In genomic region chr1:87686351-87686750, GRCm38 (mm10) we compare ENCODE assay signal across 19 mouse cellular contexts.
DNase-seq lines count a peak whose midpoint lies in the region; ATAC-seq and TF ChIP-seq lines count a peak whose summit lies in the region.
"Had no signal": no experiment of that assay in that cellular context is flagged by ENCODE, and none has a peak within 500 bp of the region (broad histone marks: within the 10 kb centered on the region; RNA-seq: fewer than 3 reads in every experiment).

No protein-coding gene starts in this region.

- DNase-seq in embryo, embryonic 10.5 days (ENCODE audit: low spot score): peak; percentile 4
- no peak for DNase-seq in embryo, embryonic 9.5 days (ENCODE audit: extremely low spot score)
- DNase-seq in kidney, postnatal 0 days (ENCODE audit: low spot score): peak; percentile 28
- DNase-seq in kidney, adult 9 months: no peak
- no peak for DNase-seq in stomach, postnatal 0 days (ENCODE audit: low spot score)
- no peak for DNase-seq in Muller cell, postnatal 12 days (ENCODE audit: inconsistent ontology term)
- DNase-seq: B cell, adult 2 months; cerebellum, adult 11 months; kidney, postnatal 10 days; liver; lung, adult 18-20 months; thymus, postnatal 25 days had no signal

- TF ChIP-seq EP300 in stomach, postnatal 0 days (optimal IDR thresholded peaks at IDR 0.05): no peak

- H3K27me3 ChIP-seq in kidney, postnatal 0 days (ENCODE audit: insufficient read depth, low read length): no peaks in the 10 kb centered on the region
- no peaks in the 10 kb centered on the region for H3K27me3 ChIP-seq in stomach, embryonic 14.5 days (ENCODE audit: control insufficient read depth, insufficient read depth, low read length)
- no peaks in the 10 kb centered on the region for H3K27me3 ChIP-seq in stomach, postnatal 0 days (ENCODE audit: control insufficient read depth, insufficient read depth, low read length)
- H3K27me3 ChIP-seq in intestine, embryonic 16.5 days (replicated peaks; ENCODE audit: control insufficient read depth, insufficient read depth, low read length): no peaks in the 10 kb centered on the region
- H3K27me3 ChIP-seq: megakaryocyte, embryonic 14.5 days; neural tube, embryonic 12.5 days had no signal

- TF ChIP-seq CTCF in kidney, postnatal 0 days (IDR thresholded peaks at IDR 0.05; ENCODE audit: low read depth): no peak
- no peak for TF ChIP-seq CTCF in stomach, postnatal 0 days (IDR thresholded peaks at IDR 0.05; ENCODE audit: low read depth)

- no peaks in the 10 kb centered on the region for H3K4me1 ChIP-seq in kidney, postnatal 0 days (replicated peaks; ENCODE audit: insufficient read depth, low read length)
- H3K4me1 ChIP-seq in stomach, embryonic 14.5 days (ENCODE audit: control insufficient read depth, insufficient read depth, low read length): no peaks in the 10 kb centered on the region
- H3K4me1 ChIP-seq in stomach, postnatal 0 days (replicated peaks; ENCODE audit: control insufficient read depth, insufficient read depth): no peaks in the 10 kb centered on the region
- H3K4me1 ChIP-seq in intestine, embryonic 16.5 days (ENCODE audit: control insufficient read depth, insufficient read depth, low read length): no peaks in the 10 kb centered on the region
- H3K4me1 ChIP-seq: neural tube, embryonic 12.5 days had no signal

- no peak for ATAC-seq in kidney, postnatal 0 days (replicated peaks; ENCODE audit: low FRiP score, low read depth)
- peak; percentile 14; the same call in 1 of the 2 replicates for ATAC-seq in stomach, embryonic 14.5 days (ENCODE audit: insufficient number of reproducible peaks, insufficient read depth, low FRiP score, low read depth)
- no peak for ATAC-seq in stomach, postnatal 0 days (ENCODE audit: low FRiP score, low TSS enrichment)
- no peak for ATAC-seq in intestine, embryonic 16.5 days
- ATAC-seq: forebrain, embryonic 16.5 days had no signal

- H3K4me2 ChIP-seq in kidney, postnatal 0 days (ENCODE audit: low read length): no peak overlapping the region
- H3K4me2 ChIP-seq in stomach, embryonic 14.5 days (replicated peaks; ENCODE audit: low read depth, low read length): no peak overlapping the region
- no peak overlapping the region for H3K4me2 ChIP-seq in stomach, postnatal 0 days (replicated peaks; ENCODE audit: low read depth)
- H3K4me2 ChIP-seq in intestine, embryonic 16.5 days (ENCODE audit: low read depth, low read length): no peak overlapping the region
- H3K4me2 ChIP-seq: heart, embryonic 11.5 days; neural tube, embryonic 12.5 days had no signal

- H3K4me3 ChIP-seq in kidney, postnatal 0 days (replicated peaks; ENCODE audit: low read depth, low read length): no peak overlapping the region
- no peak overlapping the region for H3K4me3 ChIP-seq in stomach, embryonic 14.5 days (ENCODE audit: low read depth, low read length)
- H3K4me3 ChIP-seq in stomach, postnatal 0 days (ENCODE audit: low read depth, low read length): no peak overlapping the region
- H3K4me3 ChIP-seq in intestine, embryonic 16.5 days (ENCODE audit: low read length): no peak overlapping the region
- H3K4me3 ChIP-seq: erythroblast, embryonic 14.5 days; megakaryocyte, embryonic 14.5 days; neural tube, embryonic 12.5 days had no signal

- no peak overlapping the region for H3K27ac ChIP-seq in kidney, postnatal 0 days
- H3K27ac ChIP-seq in stomach, embryonic 14.5 days (ENCODE audit: low read length): no peak overlapping the region
- no peak overlapping the region for H3K27ac ChIP-seq in stomach, postnatal 0 days (replicated peaks)
- no peak overlapping the region for H3K27ac ChIP-seq in intestine, embryonic 16.5 days (ENCODE audit: low read length)
- H3K27ac ChIP-seq: neural tube, embryonic 12.5 days had no signal

- H3K9ac ChIP-seq in kidney, postnatal 0 days (ENCODE audit: low read depth, low read length): no peak overlapping the region
- no peak overlapping the region for H3K9ac ChIP-seq in stomach, embryonic 14.5 days (replicated peaks; ENCODE audit: low read depth, low read length)
- no peak overlapping the region for H3K9ac ChIP-seq in stomach, postnatal 0 days (ENCODE audit: low read length)
- no peak overlapping the region for H3K9ac ChIP-seq in intestine, embryonic 16.5 days (ENCODE audit: low read depth, low read length)
- H3K9ac ChIP-seq: neural tube, embryonic 12.5 days had no signal

- 31% methylated on average over 4 of the region's 4 CpGs for WGBS in kidney, postnatal 0 days
- 27% methylated on average over 4 of the region's 4 CpGs for WGBS in stomach, embryonic 14.5 days
- 27% methylated on average over 4 of the region's 4 CpGs for WGBS in stomach, postnatal 0 days
- 40% methylated on average over 4 of the region's 4 CpGs for WGBS in intestine, embryonic 16.5 days

- H3K9me3 ChIP-seq in kidney, postnatal 0 days (replicated peaks; ENCODE audit: low read length): no peaks in the 10 kb centered on the region
- no peaks in the 10 kb centered on the region for H3K9me3 ChIP-seq in stomach, embryonic 14.5 days (ENCODE audit: control insufficient read depth, low read depth, low read length)
- H3K9me3 ChIP-seq in stomach, postnatal 0 days (ENCODE audit: control insufficient read depth, low read length): no peaks in the 10 kb centered on the region
- peaks cover 6% of the 10 kb centered on the region for H3K9me3 ChIP-seq in intestine, embryonic 16.5 days (ENCODE audit: control insufficient read depth, low read length)

- H3K36me3 ChIP-seq in kidney, postnatal 0 days (ENCODE audit: insufficient read depth, low read length): no peaks in the 10 kb centered on the region
- H3K36me3 ChIP-seq in stomach, embryonic 14.5 days (ENCODE audit: control insufficient read depth, insufficient read depth, low read length): no peaks in the 10 kb centered on the region
- H3K36me3 ChIP-seq in stomach, postnatal 0 days (ENCODE audit: control insufficient read depth, insufficient read depth, low read length): no peaks in the 10 kb centered on the region
- no peaks in the 10 kb centered on the region for H3K36me3 ChIP-seq in intestine, embryonic 16.5 days (ENCODE audit: control insufficient read depth, insufficient read depth, low read length)
- H3K36me3 ChIP-seq: neural tube, embryonic 12.5 days had no signal

Comparison
In these comparisons a context has a peak if more than half of its experiments do, and no peak if none do; other contexts are left out.
1. DNase-seq: peak in embryo, embryonic 10.5 days (single experiment) and kidney, postnatal 0 days (single experiment); none in embryo, embryonic 9.5 days (single experiment), kidney, adult 9 months (single experiment), stomach, postnatal 0 days (single experiment) and Muller cell, postnatal 12 days (single experiment).